In the genomic region with DNA sequence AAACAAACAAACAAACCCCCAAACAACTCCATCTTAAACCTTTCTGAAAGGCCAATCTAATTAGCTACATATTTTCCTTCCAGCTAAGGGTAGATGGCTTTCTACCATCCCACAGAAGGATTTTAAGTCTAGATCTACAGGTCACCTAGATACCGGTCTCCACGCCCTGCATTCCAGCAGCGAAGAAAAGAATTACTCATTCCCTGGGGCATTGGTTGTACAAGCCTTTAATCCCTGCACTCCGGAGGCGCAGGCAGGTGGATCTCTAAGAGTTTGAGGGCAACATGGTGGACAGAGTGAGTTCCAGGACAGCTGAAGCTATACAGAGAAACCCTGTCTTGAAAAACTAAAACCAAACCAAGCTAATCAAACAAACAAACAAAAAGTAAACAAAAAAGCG, we compare ENCODE assay signal across 27 mouse cellular contexts. TPM values are rescaled to one million over a fixed set of nuclear protein-coding genes. Genes with fewer than 3 reads are reported as not detected.
A peak's percentile ranks its signal among the peaks of the same experiment; 100 is the strongest.
DNase-seq lines count a peak whose midpoint lies in the region; ATAC-seq and TF ChIP-seq lines count a peak whose summit lies in the region.
"Had no signal": no experiment of that assay in that cellular context is flagged by ENCODE, and none has a peak within 500 bp of the region (broad histone marks: within the 10 kb centered on the region; RNA-seq: fewer than 3 reads in every experiment).

No protein-coding gene starts in this region.

- 45% methylated on average over 6 of the region's 6 CpGs for WGBS in liver, adult 2 months
- WGBS in liver, postnatal 0 days (ENCODE audit: insufficient replicate concordance), result 72% methylated on average over 6 of the region's 6 CpGs
- WGBS in stomach, embryonic 14.5 days, result 34% methylated on average over 6 of the region's 6 CpGs

- H3K36me3 ChIP-seq in liver, adult 2 months (ENCODE audit: control insufficient read depth, insufficient read depth, low read length), result no peaks in the 10 kb centered on the region
- no peaks in the 10 kb centered on the region for H3K36me3 ChIP-seq in liver, postnatal 0 days (replicated peaks; ENCODE audit: insufficient read depth, low read length)
- no peaks in the 10 kb centered on the region for H3K36me3 ChIP-seq in stomach, embryonic 14.5 days (ENCODE audit: control insufficient read depth, insufficient read depth, low read length)
- H3K36me3 ChIP-seq: embryonic facial prominence, embryonic 10.5 days; embryonic facial prominence, embryonic 13.5 days; forebrain, embryonic 12.5 days; forebrain, embryonic 15.5 days; heart, embryonic 10.5 days; heart, embryonic 13.5 days had no signal

- H3K9me3 ChIP-seq in liver, postnatal 0 days (ENCODE audit: low read length), result no peaks in the 10 kb centered on the region
- H3K9me3 ChIP-seq in stomach, embryonic 14.5 days (ENCODE audit: control insufficient read depth, low read depth, low read length), result no peaks in the 10 kb centered on the region
- H3K9me3 ChIP-seq: embryonic facial prominence, embryonic 10.5 days; embryonic facial prominence, embryonic 13.5 days; forebrain, embryonic 12.5 days; forebrain, embryonic 15.5 days; heart, embryonic 10.5 days; heart, embryonic 13.5 days had no signal

- TF ChIP-seq POLR2A in liver, adult 2 months (IDR thresholded peaks at IDR 0.05; ENCODE audit: extremely low read depth, insufficient read depth, low read length), result no peak

- H3K4me3 ChIP-seq in liver, adult 2 months (ENCODE audit: insufficient read depth, low read depth, low read length), result no peak overlapping the region
- H3K4me3 ChIP-seq in liver, postnatal 0 days (ENCODE audit: low read depth, low read length), result no peak overlapping the region
- H3K4me3 ChIP-seq in stomach, embryonic 14.5 days (ENCODE audit: low read depth, low read length), result no peak overlapping the region
- H3K4me3 ChIP-seq: embryonic facial prominence, embryonic 10.5 days; embryonic facial prominence, embryonic 13.5 days; erythroblast, embryonic 14.5 days; forebrain, embryonic 12.5 days; forebrain, embryonic 15.5 days; heart, adult 2 months; heart, embryonic 10.5 days; heart, embryonic 13.5 days had no signal

- H3K79me2 ChIP-seq in liver, adult 2 months (ENCODE audit: control insufficient read depth, insufficient read depth, low read length), result no peaks in the 10 kb centered on the region

- no peak overlapping the region for H3K4me2 ChIP-seq in liver, postnatal 0 days (ENCODE audit: low read depth, low read length)
- H3K4me2 ChIP-seq in stomach, embryonic 14.5 days (replicated peaks; ENCODE audit: low read depth, low read length), result no peak overlapping the region
- H3K4me2 ChIP-seq: embryonic facial prominence, embryonic 13.5 days; forebrain, embryonic 12.5 days; forebrain, embryonic 15.5 days; heart, embryonic 13.5 days; hindbrain, embryonic 14.5 days had no signal

- peak; percentile 7 for DNase-seq in liver, adult 2 months (ENCODE audit: extremely low read depth, low read depth, low spot score)
- DNase-seq in liver, postnatal 0 days, result no peak
- peak; percentile 66 for DNase-seq in ES-CJ7 (ENCODE audit: low read depth, low spot score)
- no peak for DNase-seq in thymus, postnatal 14 days
- no peak for DNase-seq in kidney, postnatal 10 days
- DNase-seq: adrenal gland, adult 8-10 months; adrenal gland, postnatal 25 days; B cell, adult 2 months; cerebellum, adult 11-12 months; cerebellum, adult 8-10 months; cerebellum, postnatal 36 days; embryo, embryonic 11 days; gastrocnemius, postnatal 25 days; heart, postnatal 4 days had no signal

- TF ChIP-seq CTCF in liver, adult 2 months (IDR thresholded peaks at IDR 0.05; ENCODE audit: low read depth, low read length), result no peak
- TF ChIP-seq CTCF in liver, postnatal 0 days (IDR thresholded peaks at IDR 0.05; ENCODE audit: low read depth), result no peak

- TF ChIP-seq EP300 in liver, postnatal 0 days (IDR thresholded peaks at IDR 0.05; ENCODE audit: low read depth), result no peak

- H3K9ac ChIP-seq in liver, adult 2 months (ENCODE audit: low read depth, low read length), result no peak overlapping the region
- H3K9ac ChIP-seq in liver, postnatal 0 days (replicated peaks), result no peak overlapping the region
- no peak overlapping the region for H3K9ac ChIP-seq in stomach, embryonic 14.5 days (replicated peaks; ENCODE audit: low read depth, low read length)
- H3K9ac ChIP-seq: embryonic facial prominence, embryonic 13.5 days; forebrain, embryonic 12.5 days; forebrain, embryonic 15.5 days; heart, embryonic 13.5 days; hindbrain, embryonic 14.5 days had no signal

- H3K4me1 ChIP-seq in liver, adult 2 months (ENCODE audit: control insufficient read depth, insufficient read depth, low read length), result peaks cover 7% of the 10 kb centered on the region
- no peaks in the 10 kb centered on the region for H3K4me1 ChIP-seq in liver, postnatal 0 days (ENCODE audit: insufficient read depth)
- no peaks in the 10 kb centered on the region for H3K4me1 ChIP-seq in stomach, embryonic 14.5 days (ENCODE audit: control insufficient read depth, insufficient read depth, low read length)
- H3K4me1 ChIP-seq: forebrain, embryonic 12.5 days; forebrain, embryonic 15.5 days had no signal

- H3K27ac ChIP-seq in liver, adult 2 months (replicated peaks; ENCODE audit: insufficient read depth, low read depth, low read length), result no peak overlapping the region
- no peak overlapping the region for H3K27ac ChIP-seq in liver, postnatal 0 days (ENCODE audit: low read depth)
- peak overlapping the region; percentile 39; the same call in 1 of the 2 replicates for H3K27ac ChIP-seq in stomach, embryonic 14.5 days (ENCODE audit: low read length)
- H3K27ac ChIP-seq: embryonic facial prominence, embryonic 10.5 days; embryonic facial prominence, embryonic 13.5 days; forebrain, embryonic 12.5 days; forebrain, embryonic 15.5 days; heart, embryonic 10.5 days; hindbrain, embryonic 14.5 days; hindbrain, postnatal 0 days had no signal

- no peaks in the 10 kb centered on the region for H3K27me3 ChIP-seq in liver, adult 2 months (ENCODE audit: control insufficient read depth, insufficient read depth, low read length)
- no peaks in the 10 kb centered on the region for H3K27me3 ChIP-seq in liver, postnatal 0 days (ENCODE audit: insufficient read depth, low read length)
- no peaks in the 10 kb centered on the region for H3K27me3 ChIP-seq in stomach, embryonic 14.5 days (ENCODE audit: control insufficient read depth, insufficient read depth, low read length)
- H3K27me3 ChIP-seq: CH12.LX; embryonic facial prominence, embryonic 13.5 days; forebrain, embryonic 12.5 days; forebrain, embryonic 15.5 days; heart, embryonic 13.5 days had no signal

- ATAC-seq in liver, postnatal 0 days, result no peak
- ATAC-seq in stomach, embryonic 14.5 days (ENCODE audit: insufficient number of reproducible peaks, insufficient read depth, low FRiP score, low read depth), result no peak
- ATAC-seq: forebrain, embryonic 15.5 days; inflammation-experienced regulatory T-cells, adult 6 months had no signal

RNA-seq across cellular contexts. Expression of gene Fam43a, which starts 28.9 kb away (rescaled TPM):
- 4.2 and 6.7 TPM in 2 replicates for total RNA-seq in liver, adult 2 months (2014; rRNA removed)
- 4.4 and 4.7 TPM in 2 replicates for polyA plus RNA-seq in liver, adult 2 months (2012; rRNA removed)
- polyA plus RNA-seq in liver, postnatal 0 days (2015; fragmentation: Nextera tagmentation; extraction: Ambion mirVana), result 6.1 and 6.8 TPM in 2 replicates
- polyA plus RNA-seq in stomach, embryonic 14.5 days (2014; fragmentation: Nextera tagmentation; extraction: Ambion mirVana), result 9.7 and 11.3 TPM in 2 replicates

RNA-seq across cellular contexts. Expression of gene Lsg1, which starts 41.0 kb away (rescaled TPM):
- total RNA-seq in liver, adult 2 months (2014; rRNA removed), result 8.3 and 10.0 TPM in 2 replicates
- polyA plus RNA-seq in liver, adult 2 months (2012; rRNA removed), result 6.9 and 9.5 TPM in 2 replicates
- 25.4 and 25.6 TPM in 2 replicates for polyA plus RNA-seq in liver, postnatal 0 days (2015; fragmentation: Nextera tagmentation; extraction: Ambion mirVana)
- polyA plus RNA-seq in stomach, embryonic 14.5 days (2014; fragmentation: Nextera tagmentation; extraction: Ambion mirVana), result 65.0 and 66.0 TPM in 2 replicates

Comparison
In these comparisons a context has a peak if more than half of its experiments do, and no peak if none do; other contexts are left out.
1. DNase-seq: peak in liver, adult 2 months (single experiment) and ES-CJ7 (single experiment); none in liver, postnatal 0 days (single experiment), thymus, postnatal 14 days (single experiment) and kidney, postnatal 10 days (single experiment).